In the genomic region with DNA sequence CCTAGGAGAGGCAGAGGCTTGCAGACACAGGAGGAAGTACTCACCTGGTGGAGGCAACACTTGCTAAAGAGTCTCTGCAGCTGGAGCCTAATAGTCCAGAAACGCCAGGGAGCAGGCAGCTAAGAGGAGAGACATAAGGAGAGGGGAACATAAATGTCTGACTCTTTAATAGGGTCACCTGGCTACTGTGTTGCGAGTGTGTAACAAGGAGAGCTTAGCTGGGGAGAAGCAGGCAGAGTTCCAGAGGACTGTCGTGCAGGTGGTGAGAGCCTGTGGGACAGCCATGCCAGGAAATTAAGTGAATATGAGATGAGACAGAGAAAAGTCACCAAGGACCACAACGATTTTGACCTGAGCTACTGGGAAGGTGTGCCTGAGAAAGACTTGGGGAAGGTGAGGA, we compare ENCODE assay signal across 9 mouse cellular contexts.
"Had no signal": no experiment of that assay in that cellular context is flagged by ENCODE, and none has a peak within 500 bp of the region (broad histone marks: within the 10 kb centered on the region; RNA-seq: fewer than 3 reads in every experiment).

No protein-coding gene starts in this region.

- DNase-seq: kidney, adult 8-10 months; kidney, postnatal 10 days; kidney, postnatal 36 days; layer of hippocampus, postnatal 36 days; liver, embryonic 13.5 days; lung, adult 2 months; lung, postnatal 14 days; lung, postnatal 4 days; thymus, postnatal 25 days had no signal
